ENCODE assay signal across 8 mouse cellular contexts in genomic region chr19:42429410-42429809, GRCm38 (mm10). TPM values are rescaled to one million over a fixed set of nuclear protein-coding genes. Genes with fewer than 3 reads are reported as not detected.
A peak's percentile ranks its signal among the peaks of the same experiment; 100 is the strongest.
DNase-seq lines count a peak whose midpoint lies in the region; ATAC-seq and TF ChIP-seq lines count a peak whose summit lies in the region.

No protein-coding gene starts in this region.

- no peak for ATAC-seq in liver, postnatal 0 days

- no peaks in the 10 kb centered on the region for H3K4me1 ChIP-seq in MEL (ENCODE audit: control insufficient read depth in 1 of 2, insufficient read depth in 2 of 2, low read length in 2 of 2)
- H3K4me1 ChIP-seq in liver, postnatal 0 days (ENCODE audit: insufficient read depth): no peaks in the 10 kb centered on the region

- H3K9me3 ChIP-seq in MEL (replicated peaks; ENCODE audit: insufficient read depth, low read length): no peaks in the 10 kb centered on the region; the same call in 1 of the 2 replicates
- no peaks in the 10 kb centered on the region for H3K9me3 ChIP-seq in liver, postnatal 0 days (ENCODE audit: low read length)

- no peak; the same call in none of the 2 replicates for TF ChIP-seq RAD21 in MEL (IDR thresholded peaks at IDR 0.05; ENCODE audit: low read depth, low read length)

- no peak overlapping the region for H3K4me2 ChIP-seq in liver, postnatal 0 days (ENCODE audit: low read depth, low read length)

- 16% methylated on average over 3 of the region's 3 CpGs for WGBS in liver, postnatal 0 days (ENCODE audit: insufficient replicate concordance)

- H3K27ac ChIP-seq in MEL (ENCODE audit: control insufficient read depth, low read depth, low read length): no peak overlapping the region
- H3K27ac ChIP-seq in liver, postnatal 0 days (ENCODE audit: low read depth): no peak overlapping the region

- no peaks in the 10 kb centered on the region for H3K27me3 ChIP-seq in MEL (ENCODE audit: control insufficient read depth in 1 of 2, insufficient read depth in 2 of 2, low read length in 2 of 2)
- peaks cover 46% of the 10 kb centered on the region for H3K27me3 ChIP-seq in liver, postnatal 0 days (ENCODE audit: insufficient read depth, low read length)

- intact Hi-C loops in gastrocnemius, postnatal 14 days (cut with DNase I; ENCODE audit: low total_unique reads): no loop called here

- H3K36me3 ChIP-seq in MEL (ENCODE audit: control insufficient read depth in 1 of 2, insufficient read depth in 2 of 2, low read length in 2 of 2): no peaks in the 10 kb centered on the region
- no peaks in the 10 kb centered on the region for H3K36me3 ChIP-seq in liver, postnatal 0 days (replicated peaks; ENCODE audit: insufficient read depth, low read length)

- no peak overlapping the region for H3K9ac ChIP-seq in MEL (ENCODE audit: control insufficient read depth, low read depth, low read length, poor library complexity, severe bottlenecking)
- H3K9ac ChIP-seq in liver, postnatal 0 days (replicated peaks): no peak overlapping the region

- TF ChIP-seq CTCF in MEL (IDR thresholded peaks at IDR 0.05 in 2 of 3, conservative IDR thresholded peaks at IDR 0.05 in 1 of 3; ENCODE audit: control insufficient read depth in 1 of 3, insufficient read depth in 1 of 3, low read depth in 2 of 3, low read length in 3 of 3, poor library complexity in 1 of 3, severe bottlenecking in 1 of 3): peak; percentile 38 to 67 (median 62); a peak in 5 of 6 replicates
- TF ChIP-seq CTCF in liver, postnatal 0 days (IDR thresholded peaks at IDR 0.05; ENCODE audit: low read depth): peak; percentile 65

- no peak overlapping the region for H3K4me3 ChIP-seq in MEL (ENCODE audit: control insufficient read depth in 1 of 2, insufficient read depth in 1 of 2, low read depth in 2 of 2, low read length in 2 of 2)
- no peak overlapping the region for H3K4me3 ChIP-seq in liver, postnatal 0 days (ENCODE audit: low read depth, low read length)

- no peaks in the 10 kb centered on the region for H3K79me2 ChIP-seq in MEL (ENCODE audit: control insufficient read depth, insufficient read depth, low read length, poor library complexity)

- peak; percentile 70 for DNase-seq in layer of hippocampus, adult 11-12 months (ENCODE audit: low spot score)
- DNase-seq in layer of hippocampus, adult 9-10 months (ENCODE audit: low spot score): no peak
- peak; percentile 21 for DNase-seq in MEL (ENCODE audit: low read depth, low spot score)
- DNase-seq in c-Kit-positive CD71-negative TER-119-negative erythroid progenitor cells, embryonic 14.5 days (ENCODE audit: low read depth): peak; percentile 36
- peak; percentile 38 for DNase-seq in gastrocnemius, postnatal 14 days
- no peak for DNase-seq in liver, postnatal 0 days
- peak; percentile 35 to 52 for DNase-seq in right cerebral cortex, postnatal 36 days (ENCODE audit: low spot score in 2 of 2)
- DNase-seq in spleen, adult 18-20 months: no peak

- TF ChIP-seq POLR2A in MEL (IDR thresholded peaks at IDR 0.05; ENCODE audit: control insufficient read depth in 1 of 2, insufficient read depth in 1 of 2, low read depth in 1 of 2, low read length in 2 of 2, poor library complexity in 1 of 2): no peak

- no peak for TF ChIP-seq EP300 in MEL (IDR thresholded peaks at IDR 0.05; ENCODE audit: low read depth in 1 of 2, low read length in 2 of 2)
- no peak for TF ChIP-seq EP300 in liver, postnatal 0 days (IDR thresholded peaks at IDR 0.05; ENCODE audit: low read depth)

TF ChIP-seq in MEL, 35 proteins besides CTCF, POLR2A, EP300 and RAD21:
- TF ChIP-seq SMC3 (IDR thresholded peaks at IDR 0.05; ENCODE audit: low read depth, low read length) (0 out of 2 replicates have a peak, but pooled peaks have one; percentile 10), MEF2A (IDR thresholded peaks at IDR 0.05; ENCODE audit: extremely low read depth, insufficient replicate concordance, low read depth, low read length, poor library complexity, severe bottlenecking) (no peak)

RNA-seq across cellular contexts. Expression of gene Crtac1, which starts 2.2 kb away (rescaled TPM):
- not detected in 2 replicates for total RNA-seq in MEL (2012; rRNA removed)
- polyA plus RNA-seq in MEL (2012; ENCODE audit: insufficient read depth in 1 of 2, insufficient read length in 2 of 2, low read depth in 1 of 2, low replicate concordance in 2 of 2, missing spikeins in 1 of 2): under 1 TPM in 1 of 2 experiments, not detected in 1; 0.15 TPM
- under 1 TPM; 0.45 to 0.58 TPM for total RNA-seq in gastrocnemius, postnatal 14 days (2021)
- 0.11 and 0.21 TPM in 2 replicates for polyA plus RNA-seq in liver, postnatal 0 days (2015; fragmentation: Nextera tagmentation; extraction: Ambion mirVana)

Comparison
In these comparisons a context has a peak if more than half of its experiments do, and no peak if none do; other contexts are left out.
1. DNase-seq: peak in layer of hippocampus, adult 11-12 months (single experiment), MEL (single experiment), c-Kit-positive CD71-negative TER-119-negative erythroid progenitor cells, embryonic 14.5 days (single experiment), gastrocnemius, postnatal 14 days (single experiment) and right cerebral cortex, postnatal 36 days (2 of 2); none in layer of hippocampus, adult 9-10 months (single experiment), liver, postnatal 0 days (single experiment) and spleen, adult 18-20 months (0 of 2).